Mouse (Mus musculus) cortical plate, adult 2 months (tissue): ENCODE measurements around the gene Orm1.

ENCODE experiments used
- CTCF ChIP-seq: fragments of 200-500 bp; IDR thresholded peaks from 2 replicates; pipeline ENCODE4 v1.5.1; 2011; ENCODE audit warnings: mild to moderate bottlenecking, control low read depth, low read length; ENCODE audit not compliant: insufficient read depth; ENCODE audit errors: extremely low read depth
- POLR2A ChIP-seq: fragments of 200-500 bp; IDR thresholded peaks from 2 replicates; pipeline ENCODE4 v1.6.1; 2011; ENCODE audit warnings: mild to moderate bottlenecking, low read length, control low read depth; ENCODE audit not compliant: insufficient read depth; ENCODE audit errors: extremely low read depth

DNA sequence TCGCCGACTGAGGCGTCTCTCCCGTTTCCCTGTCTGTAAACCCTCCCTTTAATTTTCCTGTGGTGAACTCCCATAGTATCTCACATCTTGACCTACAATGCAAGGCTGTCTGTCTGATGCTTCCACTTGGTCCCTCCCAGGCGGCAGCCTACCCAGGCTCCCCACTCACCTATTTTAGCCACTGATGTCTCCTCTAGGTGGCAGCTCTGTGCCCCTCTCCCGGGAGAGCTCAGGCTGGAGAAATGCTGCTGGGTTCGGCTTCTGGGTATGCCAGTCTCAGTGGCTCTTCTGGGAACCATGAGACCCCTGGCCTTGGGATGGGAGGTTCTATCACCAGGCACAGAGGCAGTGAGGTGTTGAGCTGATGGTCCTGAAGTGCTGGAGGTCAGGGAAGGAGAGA lies 33.1 kb downstream of the Orm1 start:
- TF ChIP-seq CTCF (0 out of 2 replicates have a peak, but pooled peaks have one; percentile 4), POLR2A (no peak)
